Mouse (Mus musculus): ENCODE results near the gene Bmyc.

- TF ChIP-seq MAX (IDR thresholded peaks at IDR 0.05; ENCODE audit: low read length), result no peak
- no peak for TF ChIP-seq TBP (IDR thresholded peaks at IDR 0.05; ENCODE audit: low read depth, low read length)
These were observed 27.0 kb upstream of the Bmyc start for GRCm38 (mm10) chr2:25679559-25679958.

Measured in MEL (cell line).